In the genomic region with DNA sequence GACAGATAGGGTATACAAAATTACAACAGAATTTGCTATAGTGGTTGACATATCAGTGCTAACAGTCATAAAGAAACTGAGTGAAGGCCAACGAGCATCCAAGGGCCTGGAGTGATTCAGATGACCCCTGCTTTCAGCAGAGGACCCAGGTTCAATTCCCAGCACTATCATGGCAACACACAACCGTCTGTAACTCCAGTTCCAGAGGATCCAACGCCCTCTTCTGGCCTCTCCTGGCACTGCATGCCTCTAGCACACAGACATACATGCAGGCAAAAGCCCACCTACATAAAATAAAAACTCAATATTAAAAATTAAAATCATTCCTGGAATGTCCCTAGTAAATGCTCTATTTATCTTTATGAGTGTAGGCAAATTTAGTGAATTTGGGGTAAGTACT, we compare ENCODE assay signal across 12 mouse cellular contexts.
"Had no signal": no experiment of that assay in that cellular context is flagged by ENCODE, and none has a peak within 500 bp of the region (broad histone marks: within the 10 kb centered on the region; RNA-seq: fewer than 3 reads in every experiment).

No protein-coding gene starts in this region.

- DNase-seq: kidney, adult 8-10 months; kidney, postnatal 10 days; kidney, postnatal 4 days; liver, postnatal 0 days; lung, postnatal 36 days; spleen, adult 18-20 months; thymus, postnatal 4 days had no signal

- H3K27me3 ChIP-seq: midbrain, embryonic 13.5 days; neural tube, embryonic 12.5 days had no signal

- H3K27ac ChIP-seq: left cerebral cortex, adult 2 months; limb, embryonic 10.5 days; midbrain, embryonic 13.5 days; neural tube, embryonic 12.5 days had no signal

- H3K4me1 ChIP-seq: midbrain, embryonic 13.5 days; neural tube, embryonic 12.5 days had no signal

- H3K9me3 ChIP-seq: limb, embryonic 10.5 days; midbrain, embryonic 13.5 days; neural tube, embryonic 12.5 days had no signal

- ATAC-seq: liver, postnatal 0 days; midbrain, embryonic 13.5 days had no signal

- H3K4me3 ChIP-seq: left cerebral cortex, adult 2 months; limb, embryonic 10.5 days; midbrain, embryonic 13.5 days; neural tube, embryonic 12.5 days had no signal

- H3K9ac ChIP-seq: liver, postnatal 0 days; midbrain, embryonic 13.5 days; neural tube, embryonic 12.5 days had no signal

- H3K4me2 ChIP-seq: liver, embryonic 11.5 days; midbrain, embryonic 13.5 days; neural tube, embryonic 12.5 days had no signal

- H3K36me3 ChIP-seq: limb, embryonic 10.5 days; midbrain, embryonic 13.5 days; neural tube, embryonic 12.5 days had no signal
